Mouse (Mus musculus) urinary bladder, adult 2 months (tissue): ENCODE data around the gene Slc34a3. TPM values are rescaled to one million over a fixed set of nuclear protein-coding genes. Genes with fewer than 3 reads are reported as not detected.
"Not testable (repeated sequence)": the region's sequence is repeated elsewhere in the genome, so short reads cannot be mapped to it uniquely, and the experiment has no call there.

ENCODE experiments used
- DNase-seq: peaks from one replicate; pipeline ENCODE4 v3.0.0; 2022; ENCODE audit warnings: low spot score
- polyA plus RNA-seq: library from polyadenylated mRNA; depleted of rRNA; stranded (reverse); fragments of >200 nt; gene quantifications from 2 replicates; pipeline ENCODE4 v1.2.3, GENCODE M21; 2012; rRNA removed

Gene Slc34a3
- polyA plus RNA-seq, result 0.03 TPM in 1 of 2 replicates, not detected in the other

GRCm38 (mm10) chr2:25234050-25234449, at the start of gene Slc34a3:
Gene Slc34a3, minus strand, starts transcription at chr2:25234364.
- no peak for DNase-seq

GRCm38 (mm10) chr2:25278928-25279882, 45.0 kb upstream of the Slc34a3 start:
- DNase-seq, result peak; percentile 62

GRCm38 (mm10) chr2:25273010-25273409, 38.8 kb upstream of the Slc34a3 start:
- no peak for DNase-seq

- DNase-seq, result no peak
These were observed 38.4 kb upstream of the Slc34a3 start for GRCm38 (mm10) chr2:25272515-25272914.

GRCm38 (mm10) chr2:25271827-25272511, 37.8 kb upstream of the Slc34a3 start, which contains the start of the genes Ssna1 and Anapc2:
Gene Ssna1, minus strand, starts transcription at chr2:25272438.
Gene Anapc2, plus strand, starts transcription at chr2:25272478.
- peak; percentile 97 for DNase-seq

DNA sequence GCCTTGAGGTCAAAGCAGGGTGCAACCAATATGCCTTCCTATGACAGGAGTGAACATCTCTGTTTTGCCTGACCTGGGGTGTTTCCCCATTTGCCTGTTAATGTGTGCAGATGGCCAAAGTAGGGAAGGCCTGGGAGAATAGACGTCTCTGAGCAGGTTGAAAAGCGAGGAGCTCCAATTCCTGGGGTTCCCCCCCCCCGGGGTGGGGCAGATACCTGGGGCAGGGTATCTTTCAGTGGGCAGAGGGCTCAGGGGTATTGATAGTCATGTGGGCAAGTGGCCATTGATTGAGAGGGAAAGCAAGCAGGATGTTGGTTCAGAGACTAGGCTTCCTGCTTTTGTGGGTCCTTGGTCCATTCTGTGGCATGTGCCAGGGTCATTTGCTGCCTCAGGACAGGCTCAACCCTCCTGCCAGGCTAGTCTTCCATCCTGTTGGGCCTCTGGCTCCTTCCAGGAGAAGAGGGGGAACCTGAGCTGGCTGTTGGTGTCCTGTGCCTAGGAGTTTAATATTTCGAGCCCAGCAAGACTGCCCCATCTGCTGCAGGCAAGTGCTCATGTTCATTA, 33.7 kb upstream of the Slc34a3 start:
- DNase-seq, result no peak

DNA sequence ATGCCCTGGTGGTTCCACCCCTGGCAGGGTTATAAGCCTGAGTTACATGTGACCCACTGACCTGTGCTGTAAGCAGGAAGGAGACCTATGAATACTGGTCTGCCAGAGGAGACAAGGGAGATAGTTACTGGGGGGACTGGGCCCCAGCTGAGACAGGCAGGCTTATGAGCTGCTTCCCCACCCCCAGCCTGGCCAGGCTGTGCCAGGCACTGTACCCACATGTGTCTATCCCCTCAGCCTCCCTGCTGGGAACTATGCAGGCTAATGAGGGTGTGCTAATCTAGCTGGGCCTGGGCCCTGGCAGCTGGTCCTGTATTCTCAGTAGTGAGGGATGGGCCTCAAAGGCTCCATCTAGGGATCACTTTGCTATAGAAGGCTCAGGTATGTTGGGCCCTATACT, 33.1 kb upstream of the Slc34a3 start:
- DNase-seq, result no peak

DNA sequence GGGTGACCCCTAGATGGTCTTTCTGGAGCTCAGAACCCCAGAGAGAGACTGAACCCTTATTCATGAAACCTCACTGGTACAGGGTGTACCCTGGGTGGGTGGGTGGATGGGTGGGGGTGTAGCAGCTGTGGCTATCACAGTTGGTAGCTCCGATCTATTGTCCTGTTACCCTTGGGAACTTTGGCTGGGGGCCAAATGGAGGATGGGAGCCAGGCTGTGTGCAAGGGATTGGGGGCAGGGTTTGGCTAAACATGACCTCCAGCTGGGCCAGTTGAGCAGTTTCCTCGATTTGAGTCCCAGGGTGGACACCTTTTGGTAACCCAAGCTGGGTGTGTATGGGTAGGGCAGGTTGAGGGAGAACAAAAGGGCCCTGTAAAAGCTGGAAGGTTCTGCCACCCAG, 32.6 kb upstream of the Slc34a3 start:
- peak; percentile 36 for DNase-seq

DNA sequence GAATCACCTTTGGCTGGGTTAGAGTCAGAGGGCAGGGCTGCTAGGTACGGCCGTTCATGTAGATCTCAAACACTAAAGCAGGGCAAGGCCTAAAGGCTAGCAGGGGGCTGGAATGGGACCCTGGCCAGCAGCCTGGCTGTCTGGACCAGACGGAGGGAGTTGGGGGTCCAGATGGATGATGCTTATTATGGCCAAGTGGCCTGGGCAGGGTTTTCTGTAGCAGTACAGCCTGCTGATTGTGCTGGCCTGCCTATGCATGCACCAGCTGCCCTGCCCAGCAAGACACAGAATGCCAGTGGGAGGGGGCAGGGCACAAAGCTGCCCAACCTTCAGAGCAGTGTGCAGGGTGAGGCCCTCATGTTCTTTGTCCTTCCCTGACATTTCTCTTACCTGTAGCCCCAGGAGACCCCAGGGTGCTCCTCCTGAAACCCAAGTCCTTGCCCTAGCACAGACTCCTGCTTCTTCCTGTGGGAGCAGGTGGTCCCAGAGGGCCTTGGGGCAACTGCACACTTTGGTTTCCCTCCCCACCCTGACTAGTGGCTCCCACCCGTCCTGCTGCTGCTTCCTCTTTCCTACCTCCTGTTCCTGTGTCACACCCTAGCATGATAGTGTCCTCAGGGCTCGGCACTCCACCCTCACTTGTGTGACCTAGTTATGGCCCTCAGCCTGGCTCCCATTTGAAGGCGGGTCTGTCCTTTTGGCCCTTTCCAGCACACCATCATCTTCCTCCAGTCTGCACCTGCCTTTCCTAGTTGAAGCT, 31.9 kb upstream of the Slc34a3 start:
- peak; percentile 48 for DNase-seq

GRCm38 (mm10) chr2:25264851-25265250, 30.7 kb upstream of the Slc34a3 start:
- no peak for DNase-seq

- DNase-seq, result no peak
These were observed 30.1 kb upstream of the Slc34a3 start for GRCm38 (mm10) chr2:25264286-25264660.

- DNase-seq, result no peak
These were observed 29.6 kb upstream of the Slc34a3 start for GRCm38 (mm10) chr2:25263623-25264285.

GRCm38 (mm10) chr2:25262795-25263622, 28.8 kb upstream of the Slc34a3 start:
- DNase-seq, result peak; percentile 36

- DNase-seq, result peak; percentile 82
These were observed 28.2 kb upstream of the Slc34a3 start, which contains the start of gene Tprn for GRCm38 (mm10) chr2:25262291-25262767. Gene Tprn, plus strand, starts transcription at chr2:25262618.

DNA sequence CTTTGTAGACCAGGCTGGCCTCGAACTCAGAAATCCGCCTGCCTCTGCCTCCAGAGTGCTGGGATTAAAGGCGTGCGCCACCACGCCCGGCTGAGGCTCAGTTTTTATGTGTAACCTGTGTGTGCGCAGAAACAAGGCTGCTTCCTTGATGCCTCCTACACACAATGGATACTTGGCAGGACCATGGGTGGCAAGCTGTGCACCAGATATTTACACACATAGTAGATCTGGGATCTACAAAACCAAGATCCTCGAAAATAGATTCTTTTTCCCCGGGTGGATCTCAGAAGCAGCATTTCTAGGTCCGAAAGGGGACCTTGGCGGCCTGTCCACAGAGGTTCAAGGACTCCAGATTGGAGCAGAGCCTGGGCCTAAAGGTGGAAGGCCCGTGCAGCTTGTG, 27.7 kb upstream of the Slc34a3 start:
- no peak for DNase-seq

GRCm38 (mm10) chr2:25258887-25259286, 24.7 kb upstream of the Slc34a3 start:
- no peak for DNase-seq

DNA sequence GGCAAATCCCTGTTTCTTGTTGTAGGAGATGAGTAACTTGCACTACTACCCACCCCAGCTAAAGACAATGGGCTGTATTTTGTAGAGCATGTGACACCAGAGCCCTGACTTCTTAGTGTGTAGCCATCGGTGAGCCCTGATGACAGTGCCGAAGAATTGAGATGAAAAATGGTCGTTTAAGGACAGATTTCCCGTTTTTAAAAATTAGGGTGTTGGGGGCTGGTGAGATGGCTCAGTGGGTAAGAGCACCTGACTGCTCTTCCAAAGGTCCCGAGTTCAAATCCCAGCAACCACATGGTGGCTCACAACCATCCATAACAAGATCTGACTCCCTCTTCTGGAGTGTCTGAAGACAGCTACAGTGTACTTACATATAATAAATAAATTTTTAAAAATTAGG, 23.1 kb upstream of the Slc34a3 start:
- DNase-seq, result not testable (repeated sequence)

DNA sequence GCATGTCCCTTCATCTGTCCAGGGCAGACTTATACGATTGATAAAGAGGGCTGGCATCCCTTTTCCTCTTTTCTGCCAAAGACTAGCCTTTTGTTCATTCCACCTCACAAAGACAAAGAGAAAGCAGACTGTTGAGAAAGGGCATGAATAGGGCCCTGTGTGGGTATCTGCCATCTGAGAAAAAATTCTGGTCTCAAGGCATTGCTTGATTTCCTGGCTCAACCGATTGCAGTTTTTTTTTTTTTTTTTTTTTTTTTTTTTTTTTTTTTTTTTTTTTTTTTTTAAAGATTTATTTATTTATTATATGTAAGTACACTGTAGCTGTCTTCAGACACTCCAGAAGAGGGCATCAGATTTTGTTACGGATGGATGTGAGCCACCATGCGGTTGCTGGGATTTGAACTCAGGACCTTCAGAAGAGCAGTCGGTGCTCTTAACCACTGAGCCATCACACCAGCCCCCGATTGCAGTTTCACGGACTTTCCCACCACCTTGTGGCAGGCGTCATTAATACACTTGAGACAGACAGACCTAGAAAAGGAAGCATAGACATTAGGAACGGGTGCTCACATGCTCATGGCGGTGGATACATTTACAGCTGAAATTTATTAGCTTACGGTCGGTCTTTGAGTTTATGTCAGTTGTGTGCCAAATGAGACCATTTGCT, 22.4 kb upstream of the Slc34a3 start:
- DNase-seq, result not testable (repeated sequence)

DNA sequence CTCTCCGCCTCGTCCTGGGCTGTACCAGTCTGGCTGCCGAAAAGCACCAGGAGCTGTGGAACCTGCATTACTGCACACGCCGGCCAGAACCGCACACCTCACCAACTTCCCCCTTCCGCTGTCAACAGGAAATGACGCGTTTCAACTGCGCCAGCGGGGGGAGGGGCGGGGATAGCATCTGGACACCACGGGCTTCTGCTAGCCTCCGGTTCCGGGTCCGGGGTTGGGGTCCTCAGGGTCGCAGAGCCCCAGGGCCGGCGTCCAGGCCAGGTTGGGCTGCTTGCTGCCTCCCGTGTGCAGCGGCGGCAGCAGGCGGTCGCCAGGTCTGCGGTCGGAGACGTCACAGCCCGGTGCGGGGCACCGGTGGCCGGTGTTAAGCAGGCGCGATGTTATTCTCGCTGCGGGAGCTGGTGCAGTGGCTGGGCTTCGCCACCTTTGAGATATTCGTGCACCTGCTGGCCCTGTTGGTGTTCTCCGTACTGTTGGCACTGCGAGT, 21.2 kb upstream of the Slc34a3 start, which contains the start of gene Tmem203:
TSS of gene Tmem203 (plus strand) at position 156 of the 496 bp plus-strand sequence.
- DNase-seq, result peak; percentile 75
